Mouse (Mus musculus) brain, embryonic 14.5 days (tissue): Measurements from ENCODE around the gene Mtfmt.

Source experiments
- CTCF ChIP-seq: fragments of 200-500 bp; IDR thresholded peaks from 2 replicates; pipeline ENCODE4 v1.5.1; 2012; ENCODE audit warnings: inconsistent platforms, mild to moderate bottlenecking, moderate library complexity, borderline replicate concordance; ENCODE audit not compliant: insufficient read depth, insufficient read length; ENCODE audit errors: extremely low read depth
- POLR2A ChIP-seq: fragments of 200-500 bp; IDR thresholded peaks from 2 replicates; pipeline ENCODE4 v1.6.1; 2012; ENCODE audit warnings: mild to moderate bottlenecking, inconsistent platforms, borderline replicate concordance; ENCODE audit not compliant: poor library complexity, insufficient read depth, insufficient read length, severe bottlenecking; ENCODE audit errors: extremely low read depth

- TF ChIP-seq CTCF (no peak), POLR2A (no peak)
These were observed 31.0 kb upstream of the Mtfmt start for GRCm38 (mm10) chr9:65404331-65405183.
